Mouse (Mus musculus): ENCODE data around the gene Nfkb1. TPM values are rescaled to one million over a fixed set of nuclear protein-coding genes. Genes with fewer than 3 reads are reported as not detected.

Gene Nfkb1
- total RNA-seq, 4 experiments from 2014 or later = 55.7 to 60.5 (median 58.6) TPM

Other genes with a start within 250 kb of the Nfkb1 start
- gene Manba, start 205.9 kb downstream of the Nfkb1 start, total RNA-seq (2022) = 10 to 100 TPM; 13.9 to 27.8 (median 18.3) TPM
- gene Slc39a8, start 133.7 kb upstream of the Nfkb1 start, total RNA-seq (2022) = 1 to 10 TPM; 1.9 to 3.4 (median 2.9) TPM